In the genomic region with DNA sequence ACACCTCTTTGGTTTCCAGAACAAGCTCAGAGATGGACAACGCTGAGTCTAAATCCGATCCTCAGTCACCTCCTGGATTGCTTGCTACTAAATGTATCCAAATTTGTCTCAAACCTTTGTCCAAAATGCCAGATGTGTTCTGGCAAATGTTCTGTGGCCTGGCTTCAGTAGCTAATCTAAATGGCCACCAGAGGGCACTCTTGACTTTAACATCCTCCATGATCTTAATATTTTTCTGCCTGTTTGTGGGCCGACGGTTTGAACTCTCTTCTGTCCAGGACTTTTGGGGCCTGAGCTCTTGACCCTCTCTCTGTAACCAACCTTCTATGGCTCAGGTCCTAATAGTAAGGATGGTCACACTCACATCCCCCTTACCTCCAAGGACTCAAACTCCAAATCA, we compare ENCODE assay signal across 10 mouse cellular contexts. TPM values are rescaled to one million over a fixed set of nuclear protein-coding genes. Genes with fewer than 3 reads are reported as not detected.
DNase-seq lines count a peak whose midpoint lies in the region; TF ChIP-seq lines count a peak whose summit lies in the region.
"Had no signal": no experiment of that assay in that cellular context is flagged by ENCODE, and none has a peak within 500 bp of the region (broad histone marks: within the 10 kb centered on the region; RNA-seq: fewer than 3 reads in every experiment).

No protein-coding gene starts in this region.

- no peak overlapping the region for H3K4me3 ChIP-seq in gastrocnemius, adult 2 months
- H3K4me3 ChIP-seq: stomach, embryonic 15.5 days had no signal

- intact Hi-C loops in gastrocnemius, adult 2 months (cut with DNase I): loop anchor here (2.0 to 10.0 kb wide), 2 partner anchors 218 to 516 kb away; a partner anchor contains a TSS
- intact Hi-C loops in heart, postnatal 10 days (cut with DNase I): loop anchor here (2.0 to 10.0 kb wide), 4 partner anchors 100 to 516 kb away; no protein-coding TSS in a partner anchor

- H3K27ac ChIP-seq in gastrocnemius, adult 2 months: no peak overlapping the region
- H3K27ac ChIP-seq: stomach, embryonic 15.5 days had no signal

- peak; percentile 76 for TF ChIP-seq CTCF in gastrocnemius, adult 2 months (IDR thresholded peaks at IDR 0.05)

- peak; percentile 29 for DNase-seq in gastrocnemius, adult 2 months
- DNase-seq in gastrocnemius, postnatal 25 days: no peak
- DNase-seq in right cerebral cortex, postnatal 10 days (ENCODE audit: low spot score in 2 of 2): peak; percentile 45 to 46
- DNase-seq in right cerebral cortex, postnatal 25 days: no peak
- DNase-seq in cerebellum, adult 11-12 months: peak; percentile 4
- DNase-seq in heart, postnatal 10 days: peak; percentile 52 to 81
- DNase-seq in lung, postnatal 10 days: peak; percentile 69
- DNase-seq in thymus, postnatal 25 days: peak; percentile 17

RNA-seq across cellular contexts. Expression of a gene that starts 10.4 kb away (rescaled TPM):
- not detected for total RNA-seq in gastrocnemius, adult 2 months (2021)
- not detected for total RNA-seq in gastrocnemius, postnatal 25 days (2021)
- total RNA-seq in heart, postnatal 10 days (2021): not detected
- total RNA-seq: left cerebral cortex, adult 18-20 months had no signal

Comparison
In these comparisons a context has a peak if more than half of its experiments do, and no peak if none do; other contexts are left out.
1. DNase-seq: peak in gastrocnemius, adult 2 months (single experiment), right cerebral cortex, postnatal 10 days (2 of 2), cerebellum, adult 11-12 months (single experiment), heart, postnatal 10 days (2 of 2), lung, postnatal 10 days (single experiment) and thymus, postnatal 25 days (single experiment); none in gastrocnemius, postnatal 25 days (single experiment) and right cerebral cortex, postnatal 25 days (single experiment).